ENCODE assay signal across 8 mouse cellular contexts in the genomic region with DNA sequence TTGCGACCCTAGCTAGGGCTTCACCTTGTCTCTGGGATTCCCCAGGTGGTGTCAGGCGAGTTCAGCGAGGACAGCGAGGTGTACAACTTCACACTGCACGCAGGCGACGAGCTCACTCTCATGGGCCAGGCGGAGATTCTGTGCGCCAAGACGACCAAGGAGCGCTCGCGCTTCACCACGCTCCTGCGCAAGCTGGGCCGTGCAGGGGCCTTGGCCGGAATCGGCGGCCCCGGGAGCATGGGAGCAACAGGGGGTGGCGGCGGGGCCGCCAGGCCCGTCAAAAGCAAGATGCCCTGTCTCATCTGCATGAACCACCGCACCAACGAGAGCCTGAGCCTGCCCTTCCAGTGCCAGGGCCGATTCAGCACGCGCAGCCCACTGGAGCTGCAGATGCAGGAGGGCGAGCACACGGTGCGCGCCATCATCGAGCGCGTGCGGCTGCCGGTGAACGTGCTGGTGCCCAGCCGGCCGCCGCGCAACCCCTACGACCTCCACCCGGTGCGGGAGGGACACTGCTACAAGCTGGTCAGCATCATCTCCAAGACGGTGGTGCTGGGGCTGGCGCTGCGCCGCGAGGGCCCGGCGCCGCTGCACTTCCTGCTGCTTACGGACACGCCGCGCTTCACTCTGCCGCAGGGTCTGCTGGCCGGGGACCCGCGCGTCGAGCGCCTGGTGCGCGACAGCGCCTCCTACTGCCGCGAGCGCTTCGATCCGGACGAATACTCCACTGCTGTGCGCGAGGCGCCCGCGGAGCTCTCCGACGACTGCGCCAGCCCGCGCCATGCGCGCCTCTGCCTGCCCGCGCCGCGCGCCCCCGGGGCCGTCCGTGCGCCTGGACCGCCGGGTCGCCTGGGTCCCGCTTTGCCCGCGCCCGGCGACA. TPM values are rescaled to one million over a fixed set of nuclear protein-coding genes. Genes with fewer than 3 reads are reported as not detected.
DNase-seq lines count a peak whose midpoint lies in the region.

No protein-coding gene starts in this region.

- H3K36me3 ChIP-seq in hindbrain, embryonic 10.5 days: peaks cover 61% of the 10 kb centered on the region

- no peak overlapping the region for H3K27ac ChIP-seq in brown adipose tissue, adult 24 weeks (replicated peaks; ENCODE audit: low read depth, low read length)
- peak overlapping the region; percentile 82 for H3K27ac ChIP-seq in hindbrain, embryonic 10.5 days

- no peaks in the 10 kb centered on the region for H3K4me1 ChIP-seq in brown adipose tissue, adult 24 weeks (ENCODE audit: control insufficient read depth, insufficient read depth, insufficient read length, low read length)
- H3K4me1 ChIP-seq in hindbrain, embryonic 10.5 days (replicated peaks): peaks cover 50% of the 10 kb centered on the region

- under 1% methylated on average over 103 of the region's 103 CpGs for WGBS in hindbrain, embryonic 10.5 days

- H3K27me3 ChIP-seq in hindbrain, embryonic 10.5 days (ENCODE audit: insufficient read depth, poor library complexity, severe bottlenecking): peaks cover 63% of the 10 kb centered on the region

- DNase-seq in Muller cell, postnatal 12 days (ENCODE audit: inconsistent ontology term): peak; percentile 78
- DNase-seq in forelimb bud, embryonic 11.5 days (ENCODE audit: low read depth, low spot score): peak; percentile 90
- DNase-seq in hindbrain, embryonic 10.5 days (ENCODE audit: low spot score): peak; percentile 87
- DNase-seq in layer of hippocampus, postnatal 25 days (ENCODE audit: extremely low spot score in 1 of 2, low spot score in 1 of 2): peak; percentile 66 to 69
- DNase-seq in lung, postnatal 36 days: peak; percentile 44
- DNase-seq in right cerebral cortex, adult 2 months (ENCODE audit: low spot score in 2 of 2): peak; percentile 49 to 62
- no peak for DNase-seq in adipocyte (ENCODE audit: low spot score)

- H3K9me3 ChIP-seq in hindbrain, embryonic 10.5 days: no peaks in the 10 kb centered on the region

- peak overlapping the region; percentile 48 for H3K4me3 ChIP-seq in brown adipose tissue, adult 24 weeks (ENCODE audit: insufficient read depth, low read depth, low read length)
- peak overlapping the region; percentile 63 for H3K4me3 ChIP-seq in hindbrain, embryonic 10.5 days

RNA-seq across cellular contexts. Expression of gene 3110082J24Rik, which starts 8.2 kb away (rescaled TPM):
- not detected in 2 replicates for polyA plus RNA-seq in brown adipose tissue, adult 24 weeks (2012; ENCODE audit: insufficient read depth, insufficient read length, missing spikeins)
- 2.2 and 4.9 TPM in 2 replicates for polyA plus RNA-seq in hindbrain, embryonic 10.5 days (2016; fragmentation: Nextera tagmentation; extraction: Ambion mirVana)
- total RNA-seq in layer of hippocampus, postnatal 25 days (2021): 1 to 10 TPM; 2.6 to 3.5 TPM

RNA-seq across cellular contexts. Expression of gene Garem2, which starts 9.2 kb away (rescaled TPM):
- not detected in 2 replicates for polyA plus RNA-seq in brown adipose tissue, adult 24 weeks (2012; ENCODE audit: insufficient read depth, insufficient read length, missing spikeins)
- polyA plus RNA-seq in hindbrain, embryonic 10.5 days (2016; fragmentation: Nextera tagmentation; extraction: Ambion mirVana): 7.2 and 22.7 TPM in 2 replicates
- 10 to 100 TPM; 13.1 to 13.6 TPM for total RNA-seq in layer of hippocampus, postnatal 25 days (2021)

RNA-seq across cellular contexts. Expression of gene Tyms, which starts 40.7 kb away (rescaled TPM):
- polyA plus RNA-seq in brown adipose tissue, adult 24 weeks (2012; ENCODE audit: insufficient read depth, insufficient read length, missing spikeins): 5.2 and 8.3 TPM in 2 replicates
- polyA plus RNA-seq in hindbrain, embryonic 10.5 days (2016; fragmentation: Nextera tagmentation; extraction: Ambion mirVana): 254 and 300 TPM in 2 replicates
- total RNA-seq in layer of hippocampus, postnatal 25 days (2021): 1 to 10 TPM; 6.4 to 6.6 TPM

RNA-seq across cellular contexts. Expression of gene Hadha, which starts 40.8 kb away (rescaled TPM):
- 1,889 and 2,102 TPM in 2 replicates for polyA plus RNA-seq in brown adipose tissue, adult 24 weeks (2012; ENCODE audit: insufficient read depth, insufficient read length, missing spikeins)
- 93.9 and 94.9 TPM in 2 replicates for polyA plus RNA-seq in hindbrain, embryonic 10.5 days (2016; fragmentation: Nextera tagmentation; extraction: Ambion mirVana)
- 10 to 100 TPM; 69.9 to 73.9 TPM for total RNA-seq in layer of hippocampus, postnatal 25 days (2021)

RNA-seq across cellular contexts. Expression of gene Hadhb, which starts 40.9 kb away (rescaled TPM):
- 4,023 and 4,386 TPM in 2 replicates for polyA plus RNA-seq in brown adipose tissue, adult 24 weeks (2012; ENCODE audit: insufficient read depth, insufficient read length, missing spikeins)
- polyA plus RNA-seq in hindbrain, embryonic 10.5 days (2016; fragmentation: Nextera tagmentation; extraction: Ambion mirVana): 93.0 and 100 TPM in 2 replicates
- 10 to 100 TPM; 88.1 to 98.2 TPM for total RNA-seq in layer of hippocampus, postnatal 25 days (2021)

Comparison
In these comparisons a context has a peak if more than half of its experiments do, and no peak if none do; other contexts are left out.
1. RNA of gene Tyms, which starts 40.7 kb away (polyA plus RNA-seq): 254 to 300 TPM in hindbrain, embryonic 10.5 days; 5.2 to 8.3 TPM in brown adipose tissue, adult 24 weeks; every median in the first group is over 10 times any median in the second.